Mouse (Mus musculus) gastrocnemius, postnatal 25 days (tissue): Measurements from ENCODE around the gene Tmem266. TPM values are rescaled to one million over a fixed set of nuclear protein-coding genes. Genes with fewer than 3 reads are reported as not detected.

ENCODE experiments used
- DNase-seq: peaks from one replicate; pipeline ENCODE4 v3.0.0; 2022
- long read RNA-seq, 2 experiments: library from polyadenylated mRNA; stranded (forward); transcript quantifications; one replicate each; pipeline ENCODE4 v2.0.0; 2021
- total RNA-seq, 2 experiments: library from RNA; stranded (reverse); gene quantifications; 1 replicate in 1 of 2; 2 replicates in 1 of 2; pipeline ENCODE4 v1.2.3; 2021

Tmem266 gene
- total RNA-seq: under 1 TPM; 0.59 to 0.70 TPM
- long read RNA-seq, experiment 1: 0 reads
- long read RNA-seq, experiment 2: 0 reads

DNA sequence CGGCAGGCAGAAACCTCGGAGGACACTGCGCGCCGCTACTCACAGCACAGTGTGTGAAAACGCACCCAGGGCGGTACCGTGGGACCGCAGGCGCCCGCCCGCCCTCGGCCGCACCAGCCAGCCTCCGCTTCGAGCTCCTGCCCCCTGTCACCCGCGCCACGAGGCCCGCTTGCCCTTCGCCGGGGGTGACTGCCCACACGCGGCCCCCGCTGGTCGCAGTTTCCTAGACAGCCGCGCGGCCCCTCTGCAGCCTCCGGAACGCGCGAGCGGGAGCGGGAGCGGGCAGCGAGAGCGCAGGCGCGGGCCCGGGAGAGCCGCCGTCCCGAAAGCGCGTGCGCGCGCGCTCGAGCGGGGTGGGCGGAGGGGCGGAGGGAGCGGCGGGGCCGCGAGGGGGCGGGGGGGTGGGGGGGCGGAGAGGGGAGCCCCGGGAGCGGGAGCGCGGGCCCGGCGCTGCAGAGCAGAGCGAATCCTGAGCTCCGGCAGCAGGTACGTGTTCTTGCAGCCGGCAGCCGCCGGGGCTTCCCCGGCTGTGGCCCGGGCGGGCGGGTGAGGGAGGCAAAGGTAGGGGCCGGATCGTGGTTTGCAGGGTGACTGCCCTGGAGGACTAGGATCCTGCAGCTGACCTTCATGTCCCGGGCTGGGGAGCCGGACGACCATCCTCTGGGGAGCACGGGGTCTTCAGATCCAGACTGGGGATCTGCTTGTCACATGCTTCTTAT, at the start of gene Tmem266, which contains the start of gene Nrg4:
Gene Tmem266, plus strand, starts transcription at position 399 of the 719 bp plus-strand sequence.
Gene Nrg4, minus strand, starts transcription at position 330 of the 719 bp plus-strand sequence.
- peak; percentile 69 for DNase-seq

DNA sequence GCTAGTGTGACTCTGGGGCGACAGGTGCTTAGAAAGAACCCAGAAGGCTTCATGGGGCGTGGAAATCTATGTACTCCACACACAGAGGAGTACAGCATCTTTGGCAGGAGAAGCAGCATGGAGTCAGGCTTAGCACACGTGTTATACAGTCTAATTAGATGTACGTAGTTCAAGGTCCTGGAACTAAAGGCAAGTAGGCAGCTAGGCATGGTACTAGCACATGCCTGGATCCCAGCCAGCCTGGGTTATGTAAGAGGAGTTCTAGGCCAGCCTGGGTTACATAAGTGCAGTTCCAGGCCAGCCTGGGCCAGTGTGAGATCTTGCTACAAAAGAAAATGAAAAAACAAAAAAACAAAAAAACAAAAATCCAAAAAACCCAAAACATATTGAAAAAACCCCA, 49.2 kb upstream of the Tmem266 start:
- no peak for DNase-seq

DNA sequence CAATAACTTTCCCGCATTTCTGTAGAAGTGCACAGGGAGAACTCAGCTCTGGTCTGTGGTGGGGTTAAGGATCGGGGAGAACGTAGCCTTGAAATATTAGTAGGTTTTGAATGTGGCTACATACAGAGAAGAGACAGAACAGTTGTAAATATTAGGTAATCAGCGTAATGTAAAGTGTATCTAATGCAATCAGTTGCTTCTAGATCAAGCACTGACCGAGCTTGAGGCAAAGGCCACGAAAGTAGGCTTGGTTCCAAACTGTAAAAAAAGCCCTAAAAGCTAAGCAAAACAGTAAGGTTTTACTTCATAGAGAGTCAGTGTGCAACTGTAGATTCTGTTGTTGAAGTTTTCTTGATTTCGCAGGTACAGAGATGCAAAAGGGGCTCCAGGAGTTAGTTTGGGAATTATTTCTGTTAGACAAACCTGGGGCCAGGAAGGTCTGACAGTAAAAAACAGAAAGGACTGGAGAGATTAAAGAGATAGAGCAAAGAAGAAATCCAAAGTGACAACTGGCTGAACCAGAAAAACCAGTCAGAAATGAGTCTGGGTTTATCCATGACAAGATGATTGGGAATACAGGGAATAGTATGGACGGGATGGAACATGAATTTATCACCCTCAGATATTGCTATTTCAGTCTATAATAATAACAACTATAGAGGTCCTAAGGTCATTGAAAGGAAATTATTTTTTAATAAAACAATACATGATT, 47.4 kb upstream of the Tmem266 start:
- no peak for DNase-seq

DNA sequence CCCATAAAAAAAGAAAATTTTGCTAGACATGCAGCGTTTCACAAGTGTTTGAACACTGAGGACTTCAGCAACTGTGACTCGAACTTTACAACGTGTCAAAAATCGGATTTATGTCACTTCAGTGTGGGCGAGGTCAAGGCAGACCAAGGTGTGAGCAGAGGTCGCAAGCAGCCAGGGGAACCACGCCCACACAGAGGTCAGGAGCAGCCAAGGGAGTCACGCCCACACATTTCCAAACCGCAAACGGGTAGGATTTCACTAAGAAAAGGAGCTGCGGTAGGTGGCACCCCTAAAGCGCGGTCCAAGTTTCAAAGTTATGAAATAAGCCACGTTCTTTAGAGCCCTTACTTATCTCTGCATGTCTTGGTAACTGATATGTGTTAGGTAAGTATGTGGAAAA, 43.2 kb upstream of the Tmem266 start:
- no peak for DNase-seq

DNA sequence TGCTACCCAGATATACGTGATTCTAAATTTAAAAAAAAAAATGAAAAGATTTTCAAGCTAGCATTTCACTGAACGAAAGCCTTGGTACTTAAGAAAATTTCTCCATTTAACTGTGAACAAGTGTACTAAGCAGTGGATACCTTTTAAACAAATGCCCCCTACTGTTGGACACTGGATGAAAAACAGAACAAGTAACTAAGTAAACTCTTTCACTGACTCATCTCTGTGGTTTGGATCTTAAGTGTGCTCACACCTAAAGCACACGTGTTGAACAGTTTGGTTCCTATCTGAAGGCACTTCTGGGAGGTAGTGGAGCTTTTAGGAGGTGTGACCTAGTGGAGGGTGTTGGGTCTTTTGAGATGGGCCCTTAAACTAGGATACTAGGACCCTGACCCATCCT, 41.5 kb upstream of the Tmem266 start:
- no peak for DNase-seq

DNA sequence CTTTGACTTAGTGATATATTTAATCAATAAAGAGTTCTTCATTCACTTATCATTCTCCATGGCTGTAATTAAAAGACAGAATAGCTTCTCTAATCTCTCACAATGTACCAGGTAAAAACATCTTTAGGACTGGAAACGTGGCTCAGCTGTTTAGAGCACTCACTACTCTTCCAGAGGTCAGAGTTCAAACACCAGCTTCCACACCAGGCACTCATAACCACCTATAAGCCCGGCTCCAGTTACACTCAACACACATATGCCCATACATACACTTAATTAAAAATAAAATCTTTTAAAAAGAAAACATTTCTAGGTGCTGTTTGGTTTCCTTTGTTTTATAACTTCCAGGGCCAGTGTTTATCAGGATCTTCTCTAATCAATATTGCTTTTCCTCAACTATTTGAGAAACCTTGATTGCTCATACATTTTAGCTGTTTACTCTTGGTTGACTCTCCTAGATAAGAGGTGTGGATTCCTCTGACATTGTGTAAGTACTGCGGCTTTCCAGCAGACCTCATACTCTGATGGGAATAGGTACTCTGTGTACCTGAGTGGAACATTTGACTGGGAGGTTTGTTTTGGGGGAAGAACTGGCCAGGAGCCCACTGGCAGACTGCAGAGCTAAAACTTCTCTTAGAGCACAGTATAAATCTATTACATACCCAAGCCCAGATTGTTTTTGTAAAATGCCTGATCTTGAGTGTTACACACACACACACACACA, 37.1 kb upstream of the Tmem266 start:
- DNase-seq: no peak

DNA sequence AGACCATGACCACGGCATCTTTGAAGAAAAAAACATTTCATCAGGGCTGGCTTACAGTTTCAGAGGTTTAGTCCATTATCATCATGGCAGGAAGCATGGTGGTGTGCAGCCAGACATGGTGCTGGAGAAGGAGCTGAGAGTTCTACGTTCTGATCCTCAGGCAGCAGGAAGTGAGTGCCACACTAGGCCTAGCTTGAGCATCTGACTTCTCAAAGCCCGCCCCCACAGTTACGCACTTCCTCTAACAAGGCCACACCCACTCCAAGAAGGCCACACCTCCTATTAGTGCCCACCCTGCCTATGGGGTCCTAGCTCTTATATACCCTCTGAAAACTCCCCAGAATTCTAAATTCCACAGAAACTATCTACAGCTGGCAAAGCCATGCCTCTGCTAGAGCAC, 34.7 kb upstream of the Tmem266 start:
- DNase-seq: no peak

DNA sequence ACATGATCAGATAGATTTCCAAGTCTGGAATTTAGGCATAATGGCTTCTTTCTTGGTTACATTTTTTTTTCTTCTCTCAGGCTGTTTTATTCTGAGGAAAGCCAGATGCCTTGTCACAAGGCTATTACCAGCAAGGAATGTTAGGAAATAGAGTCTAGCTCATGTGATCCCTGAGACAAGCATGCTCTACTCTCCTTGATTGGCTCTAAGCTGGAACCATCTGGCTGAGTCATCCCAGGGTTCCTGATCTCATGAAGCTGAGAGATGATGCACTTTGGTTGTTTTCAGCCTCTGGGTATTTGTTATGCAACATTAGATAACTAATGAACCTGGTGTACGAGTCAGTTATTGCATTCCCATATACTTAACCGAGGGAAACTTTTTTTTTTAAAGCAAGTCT, 30.5 kb upstream of the Tmem266 start:
- no peak for DNase-seq

DNA sequence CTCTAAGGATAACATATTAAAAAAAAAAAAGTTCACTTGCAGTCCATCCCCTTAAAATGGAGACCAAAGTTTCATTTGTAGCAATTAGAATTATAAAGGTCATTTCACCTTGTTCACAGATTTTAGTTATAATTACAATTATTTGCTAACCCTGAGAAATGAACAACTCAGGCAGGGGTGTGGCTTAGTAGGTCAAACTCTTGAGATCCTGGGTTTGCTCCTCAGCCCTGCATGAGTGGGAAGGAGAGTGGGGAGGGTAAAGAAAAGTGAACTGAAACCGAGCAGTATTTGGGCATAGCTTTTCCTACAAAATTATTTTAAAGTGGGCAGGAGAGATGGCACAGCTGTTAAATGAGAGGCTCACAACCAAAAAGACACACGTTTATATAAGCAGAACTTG, 19.6 kb upstream of the Tmem266 start:
- DNase-seq: no peak

DNA sequence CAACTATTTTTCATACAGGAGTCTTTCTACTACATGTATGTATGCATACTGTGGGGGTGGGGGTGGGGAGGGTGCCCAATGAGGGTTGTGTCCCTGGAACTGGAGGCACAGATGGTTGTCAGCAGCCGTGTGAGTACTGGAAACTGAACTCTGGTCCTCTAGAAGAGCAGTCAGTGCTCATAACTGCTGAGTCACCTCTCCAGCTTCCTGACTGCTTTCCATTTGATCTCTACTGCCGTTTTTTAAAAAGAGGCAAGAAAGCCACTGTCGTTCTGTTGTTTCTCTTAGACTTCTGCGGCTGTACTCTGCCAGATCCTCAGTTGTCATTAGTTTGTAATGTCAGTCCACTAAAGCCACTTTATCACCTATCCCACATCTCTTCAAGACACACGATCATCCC, 19.2 kb upstream of the Tmem266 start:
- no peak for DNase-seq

DNA sequence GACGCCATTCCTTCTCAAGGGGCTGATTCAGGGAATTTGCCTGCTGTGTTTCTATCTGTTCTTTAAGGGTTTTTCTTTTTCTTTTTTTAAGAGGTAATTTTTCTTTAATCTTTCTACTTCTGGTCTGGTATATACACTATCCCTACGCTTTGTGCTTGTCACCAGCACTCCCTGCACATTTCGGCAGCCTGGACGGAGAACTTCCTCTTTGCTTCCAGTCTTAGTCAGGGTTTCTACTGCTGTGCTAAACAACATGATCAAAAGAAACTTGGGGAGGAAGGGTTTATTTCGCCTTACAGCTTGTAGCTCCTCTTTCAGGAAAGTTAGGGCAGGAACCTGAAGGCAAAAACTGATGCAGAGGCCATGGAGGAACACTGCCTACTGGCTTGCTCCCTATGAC, 18.3 kb upstream of the Tmem266 start:
- no peak for DNase-seq

DNA sequence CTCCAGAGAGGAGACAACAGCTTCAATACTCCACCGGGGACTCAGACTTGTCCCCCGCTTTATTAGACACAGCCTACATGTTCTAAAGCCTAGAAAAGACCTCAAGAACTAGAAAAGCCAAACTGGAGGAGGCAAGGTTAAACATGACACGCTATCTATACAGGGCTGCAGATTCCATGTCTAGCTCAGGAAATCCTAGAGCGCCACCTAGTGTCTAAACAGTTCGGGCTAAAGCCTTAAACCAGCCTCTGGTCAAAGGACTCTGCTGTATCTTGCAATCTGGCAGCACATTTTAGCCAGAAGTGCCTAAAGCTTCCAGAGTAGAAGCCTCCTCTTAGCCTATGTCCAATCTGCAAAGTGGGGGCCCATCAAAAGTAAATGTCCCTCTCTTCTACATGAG, 15.2 kb upstream of the Tmem266 start:
- peak; percentile 29 for DNase-seq

DNA sequence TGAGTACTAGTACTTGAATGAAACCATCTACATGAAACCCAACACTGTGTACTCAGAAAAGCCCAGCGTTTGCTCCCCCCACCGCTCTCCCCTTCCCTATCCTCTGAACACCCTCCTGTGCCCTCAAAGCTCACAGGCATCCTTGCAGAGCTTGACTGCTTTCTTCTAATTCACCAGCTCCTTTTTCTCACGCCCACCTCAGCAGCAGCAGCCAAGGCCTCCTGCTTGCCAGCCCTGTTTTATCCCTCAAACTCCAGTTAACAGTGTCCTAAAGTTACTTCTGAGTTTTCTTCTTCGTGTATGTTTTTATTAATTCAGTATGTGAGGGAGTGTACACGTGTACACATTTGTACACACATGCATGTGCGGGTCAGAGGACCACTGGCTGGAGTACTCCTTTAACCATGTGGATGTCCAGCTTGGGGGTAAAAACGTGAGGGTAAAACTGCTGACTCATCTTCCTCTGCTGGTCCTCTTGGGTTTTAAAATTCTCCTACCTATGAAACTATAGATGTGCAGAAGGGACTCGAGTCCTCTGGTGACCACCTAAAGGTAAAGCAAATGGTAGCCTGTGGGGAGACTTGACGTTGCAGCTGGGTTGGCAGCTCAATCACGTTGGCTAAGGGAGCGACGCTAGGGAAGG, 13.0 kb upstream of the Tmem266 start:
- no peak for DNase-seq

DNA sequence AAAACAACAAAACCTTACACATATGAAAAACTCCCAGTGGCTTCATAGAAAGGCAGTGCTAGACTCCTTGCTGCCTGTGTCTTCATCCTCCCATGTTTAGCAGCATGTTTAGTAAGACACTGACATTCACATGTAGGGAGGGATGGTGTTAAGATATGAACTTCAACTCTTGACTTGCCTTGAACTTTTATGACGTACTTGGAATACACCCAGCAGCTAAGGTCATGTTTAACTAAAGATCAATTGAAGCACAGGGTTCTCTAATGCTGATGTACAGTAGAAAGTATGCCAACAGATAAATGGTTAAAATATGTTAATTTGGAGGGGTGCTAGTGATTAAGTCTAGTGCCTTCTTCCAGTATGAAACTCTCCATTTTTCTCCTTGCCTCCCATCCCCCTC, 4.1 kb upstream of the Tmem266 start:
- DNase-seq: no peak

DNA sequence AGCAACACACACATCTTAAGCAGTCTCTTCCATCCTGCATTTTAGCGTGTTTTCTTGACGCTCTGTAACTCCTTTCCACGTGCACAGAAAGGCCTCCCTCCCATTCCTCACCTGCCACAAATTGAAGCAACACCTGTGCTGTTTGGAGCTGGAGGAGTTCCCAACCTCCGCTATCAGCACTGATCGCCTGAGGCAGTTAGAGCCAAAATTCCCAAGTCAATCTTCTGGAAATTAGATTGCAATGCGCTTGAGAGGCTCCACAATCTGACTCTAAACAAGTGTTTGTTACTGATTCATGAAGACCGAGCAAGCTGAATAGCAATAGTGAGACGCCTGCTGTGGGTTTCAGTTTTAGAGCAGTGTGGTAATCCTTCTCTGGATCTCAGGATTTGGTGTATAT, 2.6 kb upstream of the Tmem266 start:
- no peak for DNase-seq

DNA sequence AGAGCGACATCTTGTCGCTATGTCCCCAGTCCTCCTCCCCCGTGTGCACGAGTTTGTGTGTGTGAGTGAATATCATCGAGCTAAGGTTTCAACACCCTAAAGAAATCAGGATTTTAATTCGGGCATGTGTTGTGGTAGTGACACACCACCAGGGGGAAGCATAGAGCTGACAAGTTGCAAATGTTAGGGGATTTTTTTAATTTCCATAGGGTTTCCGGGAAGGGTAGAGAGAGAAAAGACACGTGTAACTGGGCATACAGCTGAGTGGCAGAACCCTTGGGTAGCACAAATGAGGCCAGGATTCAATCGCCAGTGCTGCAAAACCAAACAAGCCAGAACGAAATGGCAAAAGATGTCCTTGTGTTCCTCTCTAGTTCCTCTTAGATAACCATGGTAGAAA, 2.2 kb upstream of the Tmem266 start:
- no peak for DNase-seq

DNA sequence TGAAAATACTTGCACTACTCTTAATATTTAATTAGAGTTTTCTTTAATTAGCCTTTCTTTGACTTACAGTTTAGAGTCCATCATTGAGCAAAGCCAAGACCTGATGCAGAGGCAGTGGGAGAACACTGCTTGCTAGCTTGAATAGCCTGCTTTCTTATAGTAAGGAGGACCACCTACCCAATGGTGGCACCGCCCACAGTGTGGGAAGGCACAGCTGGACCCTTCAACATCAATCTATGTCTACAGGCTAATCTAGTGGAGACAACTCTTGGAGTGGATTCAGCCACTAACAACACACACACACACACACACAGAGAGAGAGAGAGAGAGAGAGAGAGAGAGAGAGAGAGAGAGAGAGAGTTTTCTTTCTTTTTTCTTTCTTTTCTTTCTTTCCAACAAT, 1.7 kb upstream of the Tmem266 start:
- DNase-seq: no peak

DNA sequence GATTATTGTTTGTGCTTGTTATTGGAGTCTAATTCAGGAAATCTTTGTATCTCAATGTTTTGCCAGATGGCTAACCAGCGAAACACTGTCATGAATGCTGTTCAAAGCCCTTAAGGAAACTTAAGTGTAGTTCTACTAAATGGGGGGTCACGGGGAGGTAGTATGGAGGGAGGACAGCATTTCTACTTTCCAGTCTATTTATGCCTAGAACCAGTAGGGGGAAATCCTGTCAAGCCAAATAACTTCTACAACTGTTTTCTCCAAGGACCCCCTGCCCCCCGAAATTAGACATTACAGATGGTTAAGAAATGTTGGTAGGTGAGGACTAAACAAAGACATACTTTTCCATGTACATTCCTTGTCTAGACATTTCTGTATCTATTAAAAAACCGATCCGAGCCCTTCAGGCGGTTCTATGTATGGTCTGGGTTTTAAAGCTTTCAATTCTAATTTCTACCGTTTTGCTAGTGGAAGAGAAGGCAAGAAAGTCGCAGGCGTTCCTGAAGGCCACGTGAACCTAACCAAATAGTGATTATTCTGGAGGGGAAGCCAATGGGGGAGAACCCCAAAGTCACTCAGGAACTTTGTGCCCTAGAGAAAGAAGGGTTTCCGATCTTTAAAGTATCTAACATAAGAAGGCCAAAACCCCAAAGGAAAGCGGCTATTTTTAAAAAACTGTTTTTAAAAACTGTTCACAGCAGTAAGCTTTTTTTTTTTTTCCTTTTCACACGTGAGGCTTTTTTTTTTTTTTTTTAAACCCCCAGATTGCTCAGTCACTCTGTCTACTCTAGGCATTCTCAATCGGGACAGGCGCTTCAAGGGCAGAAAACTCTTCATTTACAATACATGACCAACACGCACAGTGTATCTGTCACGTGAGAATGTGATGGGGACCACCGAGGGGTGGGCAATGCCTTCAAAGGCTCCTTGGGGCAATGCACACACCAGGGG, 874 bp upstream of the Tmem266 start:
- no peak for DNase-seq

DNA sequence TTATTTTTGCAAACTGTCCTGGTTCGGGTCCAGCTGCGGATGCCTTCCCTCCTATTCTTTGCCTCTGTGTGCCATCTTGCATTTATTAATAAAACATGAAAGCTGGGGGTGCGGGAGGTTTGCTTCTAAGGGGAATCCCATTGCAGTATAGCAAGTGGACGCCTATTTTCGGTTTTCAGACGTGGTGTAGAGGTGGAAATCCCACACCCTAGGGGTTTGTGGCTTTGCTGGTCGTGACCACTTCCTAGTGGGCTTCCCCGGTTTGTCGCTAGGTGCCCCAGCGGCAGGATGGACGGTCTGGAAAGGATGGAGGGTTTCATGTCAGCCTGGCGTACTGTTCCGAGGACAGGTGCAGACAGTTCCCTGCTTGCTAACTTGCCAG, 512 bp downstream of the Tmem266 start:
- DNase-seq: no peak

DNA sequence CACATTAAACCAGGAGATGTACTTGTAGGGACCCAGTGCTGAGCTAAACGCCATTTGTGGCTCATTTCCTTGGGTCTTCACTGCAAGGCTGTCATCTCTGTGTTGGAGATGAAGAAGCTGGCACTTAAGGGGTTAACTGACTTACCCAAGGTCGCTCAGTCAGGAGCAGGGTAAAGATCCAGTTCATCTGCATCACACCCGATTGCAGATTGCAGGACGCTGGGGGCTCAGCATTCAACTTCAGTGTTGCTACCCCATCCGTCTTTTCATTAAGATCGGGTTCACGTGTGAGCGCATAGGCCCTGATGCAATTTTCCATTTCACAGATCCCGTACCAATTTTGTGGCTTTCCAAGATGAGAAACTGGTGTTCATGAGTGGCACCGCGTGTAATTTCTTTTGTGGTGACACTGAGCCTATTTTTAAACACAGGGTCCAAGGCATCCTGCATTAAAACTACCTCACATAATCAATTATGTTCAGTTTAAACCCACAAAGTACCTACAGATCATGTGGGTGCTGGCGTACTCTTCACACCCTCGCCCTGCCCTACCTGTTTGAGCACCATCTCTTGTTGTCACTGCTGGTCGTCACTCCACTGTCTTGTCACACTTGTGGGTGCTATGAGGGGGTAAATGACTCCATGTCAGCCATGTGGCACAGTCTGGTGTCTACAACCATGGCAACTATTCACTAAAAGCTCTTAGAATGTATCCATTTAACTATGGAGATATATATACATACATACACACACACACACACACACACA, 1.6 kb downstream of the Tmem266 start:
- DNase-seq: no peak

DNA sequence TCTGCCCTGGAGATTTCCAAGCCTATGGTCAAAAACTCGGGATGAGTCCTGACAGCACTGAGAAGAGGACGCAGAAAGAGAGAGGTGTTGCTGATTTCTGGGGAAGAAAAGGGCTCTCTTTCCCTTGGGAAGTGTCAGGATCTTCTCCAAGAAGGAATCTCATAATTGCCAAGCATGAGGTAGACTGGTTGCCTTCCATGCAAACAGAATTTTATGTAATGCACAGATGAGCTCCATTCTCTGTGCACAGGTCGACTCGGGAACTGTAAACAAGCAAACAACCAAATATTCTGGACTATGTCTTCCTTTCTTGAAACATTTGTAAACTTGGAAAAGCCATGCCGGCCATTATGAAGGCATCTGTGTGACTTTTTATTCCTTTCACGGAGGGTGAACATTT, 2.7 kb downstream of the Tmem266 start:
- DNase-seq: no peak
